Mouse (Mus musculus) right cerebral cortex, postnatal 25 days (tissue): Measurements from ENCODE around the gene Phf5a.
"Not testable (repeated sequence)": the region's sequence is repeated elsewhere in the genome, so short reads cannot be mapped to it uniquely, and the experiment has no call there.

Experiments used
- DNase-seq: peaks from one replicate; pipeline ENCODE4 v3.0.0; 2022

Phf5a gene

DNA sequence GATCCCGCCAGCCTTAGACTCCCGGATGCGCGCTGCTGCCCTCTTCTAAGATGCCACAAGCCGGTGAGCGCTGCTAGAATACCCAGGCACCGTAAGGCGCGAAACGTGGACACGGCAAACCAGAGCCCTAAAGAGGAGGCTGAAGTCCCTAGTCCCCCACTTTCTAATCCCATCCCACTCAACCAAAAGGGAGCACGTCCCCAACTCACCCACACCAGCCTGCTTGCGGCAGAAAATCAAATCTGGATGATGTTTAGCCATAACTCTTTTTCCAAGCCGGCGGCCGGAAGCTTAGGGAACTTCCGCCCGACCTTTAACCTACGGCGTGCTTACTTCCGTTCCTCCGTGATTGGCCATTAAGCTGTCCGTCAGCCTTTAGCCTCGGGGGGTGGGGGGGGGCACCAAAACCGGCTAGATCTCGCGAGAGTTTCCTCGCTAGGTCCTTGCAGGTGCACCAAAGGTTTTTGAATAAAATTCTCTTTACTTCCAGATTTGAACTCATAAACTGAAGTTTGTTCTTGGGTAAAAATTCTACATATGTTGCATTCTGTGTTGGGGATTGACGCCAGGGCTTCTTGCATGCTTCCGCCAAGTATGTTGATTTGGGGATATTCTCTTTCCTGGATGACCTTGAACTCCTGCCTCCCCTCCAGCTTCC, at the start of gene Phf5a:
Phf5a (minus strand) TSS at position 308 of the 658 bp plus-strand sequence.
- DNase-seq: peak; percentile 86

- no peak for DNase-seq
Observed at GRCm38 (mm10) chr15:81921255-81921654, 49.5 kb upstream of the Phf5a start.

DNA sequence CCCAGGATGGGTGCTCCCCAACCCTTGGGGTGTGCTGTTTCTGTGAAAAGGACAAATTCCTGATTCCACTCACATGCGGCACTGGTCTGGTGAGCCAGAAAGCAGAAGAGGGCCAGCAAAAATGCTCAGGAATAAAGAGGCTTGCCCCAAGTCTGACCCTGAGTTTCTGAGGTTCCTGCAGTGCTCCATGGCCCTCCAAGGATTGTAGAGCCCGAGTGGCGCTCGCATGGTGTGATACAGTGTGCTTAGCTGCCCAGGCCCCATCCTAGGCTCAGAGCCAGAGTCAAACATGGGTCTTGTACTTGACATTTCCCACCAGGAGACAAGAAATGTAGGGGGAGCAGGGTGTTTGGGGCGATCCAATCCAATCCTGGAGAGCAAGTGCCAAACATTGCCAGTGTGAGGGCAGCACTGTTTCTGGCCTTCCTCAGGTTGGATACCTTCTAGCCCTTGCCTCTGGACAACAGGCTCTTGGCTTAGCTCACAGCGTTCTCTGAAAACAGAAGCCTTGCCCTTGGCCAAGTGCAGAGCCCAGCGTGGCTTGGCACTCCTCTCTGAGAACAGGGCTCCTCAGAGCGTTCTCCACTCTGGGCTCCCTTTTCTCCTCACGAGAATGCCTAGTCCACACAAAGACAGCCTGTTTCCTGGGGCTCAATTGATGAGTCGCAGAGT, 49.0 kb upstream of the Phf5a start:
- DNase-seq: no peak

DNA sequence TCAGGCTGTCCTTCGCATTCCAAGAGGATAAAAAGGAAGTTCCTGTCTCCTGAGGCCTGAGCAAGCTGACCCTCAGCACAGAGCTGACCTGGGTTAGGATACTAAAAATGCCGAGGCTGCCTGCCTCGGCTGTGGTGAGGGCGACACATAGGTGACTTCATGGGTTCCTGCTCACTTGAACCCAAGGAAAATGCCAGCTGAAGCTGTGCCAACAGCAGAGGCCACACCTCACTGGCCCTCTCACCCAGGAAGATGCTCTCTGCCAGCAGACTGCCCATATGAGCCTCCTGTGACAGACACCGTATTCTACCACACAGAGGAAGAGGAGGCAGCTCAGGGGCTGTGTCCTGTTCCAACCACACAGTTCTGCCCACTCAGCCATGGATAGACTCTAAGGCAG, 47.4 kb upstream of the Phf5a start:
- DNase-seq: no peak

GRCm38 (mm10) chr15:81917621-81918463, 46.1 kb upstream of the Phf5a start:
- DNase-seq: peak; percentile 65

GRCm38 (mm10) chr15:81917201-81917600, 45.5 kb upstream of the Phf5a start:
- no peak for DNase-seq

GRCm38 (mm10) chr15:81915663-81916062, 44.0 kb upstream of the Phf5a start:
- no peak for DNase-seq

- DNase-seq: no peak
Observed at GRCm38 (mm10) chr15:81914668-81915067, 43.0 kb upstream of the Phf5a start.

DNA sequence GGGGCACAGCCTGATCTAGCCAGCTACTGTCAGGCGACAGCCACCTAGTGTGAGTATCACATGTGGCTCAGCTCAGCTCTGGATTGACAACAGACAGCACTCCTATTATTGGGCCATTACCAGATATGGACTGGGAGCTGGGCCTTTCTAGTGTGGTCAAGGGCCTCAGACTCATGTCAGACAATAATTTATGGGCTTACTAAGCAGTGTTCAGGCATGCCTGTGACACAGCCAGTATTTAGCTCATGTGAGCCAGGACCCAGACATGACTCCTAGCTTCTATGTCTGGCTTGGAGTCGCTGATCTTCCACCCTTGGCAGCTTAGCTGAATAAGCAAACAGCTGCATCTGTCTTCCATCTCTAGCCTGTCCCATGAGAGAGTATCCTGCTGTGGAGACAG, 40.8 kb upstream of the Phf5a start:
- no peak for DNase-seq

DNA sequence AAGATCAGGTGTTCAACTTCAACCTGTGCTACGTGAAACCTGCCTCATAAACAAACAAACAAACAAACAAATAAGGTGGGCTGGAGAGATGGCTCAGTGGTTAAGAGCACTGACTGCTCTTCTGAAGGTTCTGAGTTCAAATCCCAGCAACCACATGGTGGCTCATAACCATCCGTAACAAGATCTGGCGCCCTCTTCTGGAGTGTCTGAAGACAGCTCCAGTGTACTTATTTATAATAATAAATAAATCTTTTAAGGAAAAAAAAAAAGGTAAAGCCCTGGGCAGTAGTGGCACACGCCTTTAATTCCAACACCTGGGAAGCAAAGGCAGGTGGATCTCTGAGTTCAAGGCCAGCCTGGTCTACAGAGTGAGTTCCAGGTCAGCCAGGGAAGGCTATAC, 37.1 kb upstream of the Phf5a start:
- not testable (repeated sequence) for DNase-seq

DNA sequence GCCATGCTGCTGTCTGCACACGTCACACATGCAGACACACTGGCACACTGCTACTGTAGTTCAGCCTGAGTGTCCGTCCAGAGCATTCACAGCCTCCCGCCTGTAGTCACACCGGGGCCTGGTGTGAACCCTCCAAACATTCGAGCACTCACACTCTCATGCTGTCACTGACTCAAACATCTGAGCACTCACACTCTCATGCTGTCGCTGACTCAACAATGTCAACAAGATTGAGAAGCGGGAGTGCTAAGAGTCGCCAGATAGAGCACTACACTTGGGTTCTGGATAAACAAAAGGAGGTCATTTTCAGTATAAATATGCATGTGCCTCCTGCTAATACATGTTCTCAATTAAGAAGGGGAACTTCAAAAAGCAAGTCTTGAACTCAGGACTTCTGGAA, 36.2 kb upstream of the Phf5a start:
- no peak for DNase-seq

GRCm38 (mm10) chr15:81904939-81905338, 33.2 kb upstream of the Phf5a start:
- peak; percentile 47 for DNase-seq

DNA sequence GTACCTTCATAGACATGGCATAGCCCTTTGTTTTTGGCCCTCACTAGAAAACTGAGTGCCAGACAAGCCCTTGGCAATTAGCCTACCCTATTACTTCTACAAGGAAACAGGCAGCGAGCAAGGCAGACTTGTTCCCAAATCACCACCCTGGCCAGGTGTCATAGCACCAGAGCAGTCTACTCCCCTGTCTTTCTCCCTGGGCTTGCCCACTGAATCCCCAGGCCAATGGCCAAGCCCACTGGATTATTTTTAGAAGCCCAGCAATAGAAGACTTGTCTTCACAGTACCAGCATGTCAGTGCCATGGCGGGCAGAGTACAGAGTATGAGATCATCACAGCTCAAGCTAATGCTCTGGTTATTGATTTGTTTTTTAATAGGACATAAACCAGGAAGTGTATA, 27.0 kb upstream of the Phf5a start:
- DNase-seq: no peak

GRCm38 (mm10) chr15:81897607-81898285, 26.0 kb upstream of the Phf5a start:
- no peak for DNase-seq

- DNase-seq: no peak
Observed at GRCm38 (mm10) chr15:81896407-81896806, 24.7 kb upstream of the Phf5a start.

DNA sequence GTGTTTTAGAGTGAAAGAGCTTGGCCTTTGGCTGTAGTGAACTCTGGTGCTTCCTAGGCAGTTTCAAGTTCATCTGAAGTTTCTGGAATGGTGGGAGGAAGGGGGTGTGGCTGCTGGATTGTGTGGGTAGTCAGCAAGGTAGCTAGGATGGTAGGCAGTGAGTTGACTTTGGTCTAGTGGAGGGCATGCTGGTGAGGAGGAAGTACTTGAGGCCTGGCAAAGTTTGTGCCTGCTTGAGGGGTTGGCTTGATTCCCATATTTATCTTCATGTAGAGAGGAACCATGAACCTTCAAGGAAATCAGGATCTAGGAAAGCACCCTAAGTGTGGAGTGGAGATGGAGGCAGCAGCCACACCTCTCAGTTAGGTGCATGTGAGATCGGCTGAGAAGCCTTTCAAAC, 22.3 kb upstream of the Phf5a start:
- DNase-seq: no peak

DNA sequence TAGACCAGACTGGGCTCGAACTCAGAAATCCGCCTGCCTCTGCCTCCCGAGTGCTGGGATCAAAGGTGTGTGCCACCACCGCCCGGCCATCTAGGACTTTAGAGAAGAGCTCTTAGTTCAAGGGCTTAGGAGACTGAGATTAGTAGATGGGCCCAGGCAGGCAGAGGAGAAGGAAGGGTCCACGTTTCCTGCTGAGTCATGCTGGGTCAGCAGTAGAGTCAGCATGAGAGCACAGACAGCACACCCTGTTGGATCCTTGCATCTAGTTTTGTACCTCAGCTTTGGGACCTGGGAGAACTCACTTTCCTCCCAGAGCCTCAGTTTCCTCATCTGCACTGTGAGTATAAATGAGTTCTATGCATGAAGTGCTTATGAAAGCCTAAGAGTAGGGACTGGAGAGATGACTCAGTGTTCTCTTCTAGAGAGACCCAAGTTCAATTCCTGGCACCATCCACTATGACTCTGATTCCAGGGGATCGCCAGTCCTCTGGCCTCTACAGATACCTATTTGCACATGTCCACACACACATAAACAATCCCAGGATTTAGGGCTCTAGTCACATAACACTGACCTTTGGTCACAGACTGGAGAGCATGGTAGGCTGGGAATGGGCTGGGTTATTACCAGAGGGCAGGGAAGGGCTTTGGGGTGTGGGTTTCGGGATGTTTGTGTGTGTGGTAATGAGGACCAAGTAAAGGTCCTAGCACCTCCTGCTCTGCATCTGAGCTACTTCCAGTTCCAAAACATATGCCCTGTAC, 20.3 kb upstream of the Phf5a start:
- DNase-seq: no peak

DNA sequence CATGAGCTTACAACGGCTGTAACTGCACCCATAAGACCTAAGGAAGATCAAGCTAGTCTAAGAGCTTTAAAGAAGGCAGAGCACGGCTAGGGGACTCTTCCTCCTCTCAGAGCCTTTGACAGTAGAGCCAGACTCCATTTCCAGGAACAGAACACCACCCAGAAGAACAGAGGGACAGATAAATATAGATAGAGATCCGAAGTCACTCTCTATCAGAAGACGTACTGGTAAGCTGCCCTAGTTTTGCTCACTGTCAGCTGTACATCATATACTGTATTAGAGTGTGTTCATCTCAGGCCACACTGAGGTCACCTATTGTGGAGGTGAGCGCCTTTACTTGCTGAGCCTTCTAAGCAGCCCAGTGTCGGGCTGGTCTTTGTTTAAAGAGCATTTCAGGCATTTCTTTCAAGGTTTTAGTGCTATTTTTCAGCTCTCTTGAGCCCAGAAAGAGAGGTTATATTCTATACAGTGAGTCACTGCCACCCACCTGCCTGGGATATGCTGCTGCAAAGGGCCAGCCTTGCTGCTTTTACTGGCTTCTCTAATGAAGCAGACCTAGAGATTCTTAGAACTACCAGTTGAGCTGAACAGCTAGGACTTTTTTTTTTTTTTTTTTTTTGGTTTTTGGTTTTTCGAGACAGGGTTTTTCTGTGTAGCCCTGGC, 19.6 kb upstream of the Phf5a start:
- DNase-seq: peak; percentile 44

DNA sequence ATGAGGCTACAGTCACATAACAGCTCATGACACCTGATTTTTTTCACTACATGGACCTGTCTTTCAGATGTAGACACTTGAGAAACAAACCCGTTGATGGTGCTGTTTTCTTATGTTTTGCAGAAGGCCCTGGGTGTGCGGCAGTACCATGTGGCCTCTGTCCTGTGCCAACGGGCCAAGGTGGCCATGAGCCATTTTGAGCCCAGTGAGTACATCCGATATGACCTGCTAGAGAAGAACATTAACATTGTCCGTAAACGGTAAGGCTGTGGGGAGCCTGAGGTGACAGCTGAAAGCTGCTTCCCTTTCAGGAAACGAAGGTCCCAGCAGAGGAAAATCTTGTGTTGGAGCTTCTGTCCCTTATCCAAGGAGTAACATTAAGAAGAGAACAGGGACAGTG, 17.5 kb upstream of the Phf5a start:
- no peak for DNase-seq

GRCm38 (mm10) chr15:81886795-81887550, 15.3 kb upstream of the Phf5a start:
- no peak for DNase-seq

DNA sequence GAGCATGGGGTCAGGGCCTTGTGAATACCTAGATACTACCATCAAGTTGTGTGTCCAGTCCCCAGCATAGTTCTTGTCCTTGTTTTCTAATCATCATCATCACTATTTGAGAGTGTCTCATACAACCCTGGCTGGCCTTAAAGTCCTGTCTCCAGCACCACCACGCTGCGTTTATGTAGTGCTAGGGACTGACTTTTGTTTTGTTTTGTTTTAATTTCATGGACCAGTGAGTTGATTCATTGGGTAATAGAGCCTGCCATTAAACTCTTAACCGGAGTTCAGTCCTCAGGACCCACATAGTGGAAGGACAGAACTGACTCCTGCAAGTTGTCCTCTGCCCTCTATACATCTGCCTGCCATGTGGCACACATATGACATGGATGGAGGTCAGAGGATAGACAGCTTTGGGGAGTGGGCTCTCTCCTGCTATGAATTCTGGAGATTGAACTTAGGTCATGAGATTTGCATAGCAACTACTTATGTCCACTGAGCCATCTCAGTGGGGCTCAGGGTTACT, 13.8 kb upstream of the Phf5a start:
- no peak for DNase-seq
